Mouse (Mus musculus): ENCODE results near the gene Alkal2.

GRCm38 (mm10) chr12:30855442-30856159 is 28.5 kb upstream of the Alkal2 start:
- TF ChIP-seq MAFK (IDR thresholded peaks at IDR 0.05; ENCODE audit: insufficient read depth, low read depth, low read length) (no peak), ZNF384 (IDR thresholded peaks at IDR 0.05; ENCODE audit: low read depth, low read length) (no peak), HCFC1 (IDR thresholded peaks at IDR 0.05; ENCODE audit: borderline replicate concordance, insufficient read depth, low read length) (no peak), ZC3H11A (IDR thresholded peaks at IDR 0.05; ENCODE audit: borderline replicate concordance, low read depth, low read length) (no peak)

Data from ES-E14 (cell line).